Comparison of ENCODE assay signal across 21 mouse cellular contexts in the genomic region with DNA sequence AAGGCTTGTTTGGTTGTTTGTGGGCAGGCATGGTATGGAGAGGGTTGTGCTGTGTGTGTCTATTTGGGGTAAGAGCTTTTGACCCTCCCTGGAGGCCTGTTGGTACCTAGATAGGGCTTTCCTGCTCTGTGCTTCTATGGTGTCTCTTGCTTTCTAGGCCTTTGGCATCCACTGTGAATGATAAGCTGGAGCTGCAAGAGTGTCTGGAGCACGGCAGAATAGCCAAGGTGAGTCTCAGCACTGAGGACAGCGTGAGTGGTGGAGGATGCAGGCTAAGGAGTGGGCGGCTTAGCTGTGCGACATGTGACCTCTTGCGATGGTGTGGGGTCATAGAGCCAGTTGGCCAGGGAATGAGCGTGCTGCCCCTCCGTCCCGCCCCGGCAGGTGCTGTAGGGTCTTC. TPM values are rescaled to one million over a fixed set of nuclear protein-coding genes. Genes with fewer than 3 reads are reported as not detected.
"Had no signal": no experiment of that assay in that cellular context is flagged by ENCODE, and none has a peak within 500 bp of the region (broad histone marks: within the 10 kb centered on the region; RNA-seq: fewer than 3 reads in every experiment).

No protein-coding gene starts in this region.

- H3K9me3 ChIP-seq: liver, embryonic 15.5 days; lung, embryonic 15.5 days; midbrain, embryonic 10.5 days; neural tube, embryonic 13.5 days; neural tube, embryonic 15.5 days had no signal

- DNase-seq: liver, postnatal 0 days; lung, adult 2 months; lung, postnatal 14 days; lung, postnatal 36 days; midbrain, embryonic 14.5 days; retina, postnatal 1 day; right cerebral cortex, adult 18-20 months; right cerebral cortex, postnatal 25 days; right cerebral cortex, postnatal 4 days; spleen, adult 18-20 months; thymus, adult 18-20 months; thymus, postnatal 14 days; thymus, postnatal 36 days had no signal

- H3K27me3 ChIP-seq: liver, embryonic 15.5 days; lung, embryonic 15.5 days; neural tube, embryonic 13.5 days; neural tube, embryonic 15.5 days had no signal

- H3K4me3 ChIP-seq: liver, embryonic 15.5 days; lung, embryonic 15.5 days; midbrain, embryonic 10.5 days; myocyte; neural tube, embryonic 13.5 days; neural tube, embryonic 15.5 days had no signal

- ATAC-seq: liver, postnatal 0 days; lung, postnatal 0 days; midbrain, embryonic 16.5 days had no signal

- H3K4me1 ChIP-seq: liver, embryonic 15.5 days; lung, embryonic 15.5 days; midbrain, embryonic 10.5 days; neural tube, embryonic 15.5 days had no signal

RNA-seq across cellular contexts. Expression of gene Pomc, which starts 49.3 kb away (rescaled TPM):
- polyA plus RNA-seq: myocyte had no signal
